Mouse (Mus musculus): ENCODE measurements around the gene 1110025L11Rik. TPM values are rescaled to one million over a fixed set of nuclear protein-coding genes. Genes with fewer than 3 reads are reported as not detected.
"Not testable (repeated sequence)": the region's sequence is repeated elsewhere in the genome, so short reads cannot be mapped to it uniquely, and the experiment has no call there.

1110025L11Rik gene
- not detected for total RNA-seq (2021)
- long read RNA-seq, experiment 1: 0 reads
- long read RNA-seq, experiment 2: 0 reads

DNA sequence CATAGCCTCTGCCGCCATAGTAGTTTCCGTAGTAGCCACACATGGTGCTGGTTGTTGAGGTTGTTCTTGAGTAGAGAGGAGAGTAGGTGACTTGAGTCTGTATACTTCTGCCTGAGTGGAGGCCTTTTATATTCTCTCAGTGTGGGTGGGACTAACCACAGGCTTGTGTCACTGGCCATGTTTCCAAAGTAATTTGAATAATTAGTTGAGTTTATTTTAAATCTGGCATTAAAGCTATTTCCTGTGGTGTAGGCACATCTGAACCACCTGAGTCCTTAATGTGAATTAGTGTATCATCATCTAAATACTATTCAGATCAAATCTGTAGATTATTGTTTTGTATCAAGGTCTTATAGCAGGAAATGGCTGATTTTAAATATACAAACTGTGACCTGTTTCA lies at the start of gene 1110025L11Rik:
1110025L11Rik (minus strand) TSS at position 101 of the 400 bp plus-strand sequence.
- not testable (repeated sequence) for DNase-seq (ENCODE audit: low spot score)

DNA sequence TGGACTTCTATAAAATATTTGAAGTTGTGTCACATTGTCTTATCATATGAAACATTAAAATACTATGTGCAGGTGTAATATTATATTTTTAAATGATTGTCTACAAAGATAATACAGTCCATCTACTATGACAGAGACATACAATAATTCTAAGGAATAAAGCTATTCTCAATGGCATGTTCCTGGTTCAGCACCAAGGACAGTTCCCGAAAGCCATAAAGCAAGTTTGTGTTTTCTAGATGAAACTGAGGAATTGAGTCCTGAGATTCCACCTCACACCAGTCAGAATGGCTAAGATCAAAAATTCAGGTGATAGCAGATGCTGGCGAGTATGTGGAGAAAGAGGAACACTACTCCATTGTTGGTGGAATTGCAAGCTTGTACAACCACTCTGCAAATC lies 7.2 kb upstream of the 1110025L11Rik start:
- DNase-seq (ENCODE audit: low spot score): not testable (repeated sequence)

- no peak for DNase-seq (ENCODE audit: low spot score)
Measured at GRCm38 (mm10) chr16:89047783-89048182, 16.0 kb downstream of the 1110025L11Rik start, which contains the start of gene Krtap6-5. TSS of gene Krtap6-5 (minus strand) at chr16:89047883.

GRCm38 (mm10) chr16:89041372-89041771 lies 22.4 kb downstream of the 1110025L11Rik start, which contains the start of gene Gm10228:
TSS of gene Gm10228 (minus strand) at chr16:89041472.
- not testable (repeated sequence) for DNase-seq (ENCODE audit: low spot score)

DNA sequence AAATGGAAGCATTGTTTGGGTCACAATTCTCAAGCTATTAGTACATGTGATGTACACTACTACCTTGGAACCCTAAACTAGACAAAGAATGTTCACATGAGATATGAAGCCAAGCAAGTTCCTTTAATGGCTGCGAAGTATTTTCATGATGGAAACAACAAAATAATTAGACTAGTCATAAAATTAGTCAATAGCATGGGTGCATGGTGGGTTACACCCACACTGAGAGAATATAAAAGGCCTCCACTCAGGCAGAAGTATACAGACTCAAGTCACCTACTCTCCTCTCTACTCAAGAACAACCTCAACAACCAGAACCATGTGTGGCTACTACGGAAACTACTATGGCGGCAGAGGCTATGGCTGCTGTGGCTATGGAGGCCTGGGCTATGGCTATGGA lies 32.4 kb downstream of the 1110025L11Rik start, which contains the start of gene Krtap6-1:
Krtap6-1 (plus strand) TSS at position 301 of the 400 bp plus-strand sequence.
- DNase-seq (ENCODE audit: low spot score): not testable (repeated sequence)

- DNase-seq (ENCODE audit: low spot score): not testable (repeated sequence)
Measured at GRCm38 (mm10) chr16:89014984-89015383, 48.8 kb downstream of the 1110025L11Rik start, which contains the start of gene Gm10229. TSS of gene Gm10229 (plus strand) at chr16:89015284.

GRCm38 (mm10) chr16:89013973-89014372 lies 49.8 kb downstream of the 1110025L11Rik start:
- no peak for DNase-seq (ENCODE audit: low spot score)

Other genes with a start within 250 kb of the 1110025L11Rik start
- gene Krtap15, start 243.8 kb downstream of the 1110025L11Rik start, total RNA-seq (2021): under 1 TPM in 1 of 2 experiments, not detected in 1; 0.66 TPM
- gene Krtap14, start 237.9 kb downstream of the 1110025L11Rik start, total RNA-seq (2021): not detected
- not detected for gene Krtap19-1, start 194.6 kb downstream of the 1110025L11Rik start, total RNA-seq (2021)
- gene Krtap19-2, start 189.7 kb downstream of the 1110025L11Rik start, total RNA-seq (2021): not detected
- not detected for gene Krtap19-3, start 186.0 kb downstream of the 1110025L11Rik start, total RNA-seq (2021)
- gene Krtap19-4, start 178.9 kb downstream of the 1110025L11Rik start, total RNA-seq (2021): not detected
- gene Krtap19-5, start 167.5 kb downstream of the 1110025L11Rik start, total RNA-seq (2021): under 1 TPM in 1 of 2 experiments, not detected in 1; 0.53 TPM
- gene Krtap19-9b, start 131.7 kb downstream of the 1110025L11Rik start, total RNA-seq (2021): not detected
- gene Krtap16-3, start 101.1 kb downstream of the 1110025L11Rik start, total RNA-seq (2021): not detected
- gene Krtap22-2, start 53.2 kb downstream of the 1110025L11Rik start, total RNA-seq (2021): not detected
- gene Gm10229, start 48.7 kb downstream of the 1110025L11Rik start, total RNA-seq (2021): not detected
- not detected for gene Krtap6-1, start 32.3 kb downstream of the 1110025L11Rik start, total RNA-seq (2021)
- not detected for gene Gm10228, start 22.5 kb downstream of the 1110025L11Rik start, total RNA-seq (2021)
- not detected for gene Krtap6-5, start 16.1 kb downstream of the 1110025L11Rik start, total RNA-seq (2021)
- gene Krtap6-3, start 20.0 kb upstream of the 1110025L11Rik start, total RNA-seq (2021): not detected
- gene Gm6358, start 76.8 kb upstream of the 1110025L11Rik start, total RNA-seq (2021): not detected
- gene Gm10061, start 87.1 kb upstream of the 1110025L11Rik start, total RNA-seq (2021): not detected
- gene Gm9789, start 94.0 kb upstream of the 1110025L11Rik start, total RNA-seq (2021): not detected
- gene Gm7735, start 105.5 kb upstream of the 1110025L11Rik start, total RNA-seq (2021): not detected
- not detected for gene 1110057P08Rik, start 110.7 kb upstream of the 1110025L11Rik start, total RNA-seq (2021)
- gene Krtap20-2, start 141.9 kb upstream of the 1110025L11Rik start, total RNA-seq (2021): not detected